Mouse (Mus musculus) forebrain, postnatal 0 days (tissue): ENCODE measurements around the gene 4921536K21Rik. TPM values are rescaled to one million over a fixed set of nuclear protein-coding genes. Genes with fewer than 3 reads are reported as not detected.

Source experiments
- ATAC-seq: fragments of 200-750 bp; cut with Nextera tagmentation; 2 replicates; pipeline ENCODE4 v1.8.0; 2017; ENCODE audit warnings: mild to moderate bottlenecking, moderate library complexity
- DNase-seq: peaks from one replicate; pipeline ENCODE4 v3.0.0-alpha.2; 2015
- H3K27ac ChIP-seq: fragments of 300-500 bp; sonication (generic); 2 replicates; pipeline ENCODE4 v1.5.1; 2014; ENCODE audit warnings: low read depth, mild to moderate bottlenecking, antibody characterized with exemption, low read length, moderate library complexity, mixed read lengths
- H3K27me3 ChIP-seq: fragments of 300-500 bp; sonication (generic); 2 replicates; pipeline ENCODE4 v1.6.1; 2014; ENCODE audit warnings: mild to moderate bottlenecking, low read length, mixed read lengths; ENCODE audit not compliant: insufficient read depth
- H3K36me3 ChIP-seq: fragments of 300-500 bp; sonication (generic); 2 replicates; pipeline ENCODE4 v1.6.1; 2014; ENCODE audit warnings: mild to moderate bottlenecking, moderate library complexity; ENCODE audit not compliant: insufficient read depth
- H3K4me1 ChIP-seq: fragments of 300-500 bp; sonication (generic); 2 replicates; pipeline ENCODE4 v1.6.1; 2014; ENCODE audit warnings: antibody characterized with exemption; ENCODE audit not compliant: insufficient read depth
- H3K4me2 ChIP-seq: fragments of 300-500 bp; sonication (generic); 2 replicates; pipeline ENCODE4 v1.6.1; 2014; ENCODE audit warnings: low read depth, mild to moderate bottlenecking, moderate library complexity
- H3K4me3 ChIP-seq: fragments of 300-500 bp; sonication (generic); 2 replicates; pipeline ENCODE4 v1.5.1; 2014; ENCODE audit warnings: low read depth, low read length, mixed read lengths
- H3K9ac ChIP-seq: fragments of 300-500 bp; sonication (generic); 2 replicates; pipeline ENCODE4 v1.6.1; 2014; ENCODE audit warnings: mild to moderate bottlenecking
- H3K9me3 ChIP-seq: fragments of 300-500 bp; sonication (generic); 2 replicates; pipeline ENCODE4 v1.6.1; 2016; ENCODE audit warnings: low read length
- CTCF ChIP-seq: sonication (generic); IDR thresholded peaks from 2 replicates; pipeline ENCODE4 v1.5.1; 2016; ENCODE audit warnings: antibody characterized with exemption, control low read depth, low read depth
- WGBS: fragments of 180-500 bp; shearing (Covaris S2); extraction: QIAGEN DNeasy Blood & Tissue Kit; methylation state at CpG from one replicate; pipeline ENCODE4 v1.1.7; 2014; 5-methylcytosine and 5-hydroxymethylcytosine counted together
- polyA plus RNA-seq: library from polyadenylated mRNA; unstranded; fragments of >200 nt; fragmentation: Nextera tagmentation; extraction: Ambion mirVana; gene quantifications from 2 replicates; pipeline ENCODE4 v1.2.1, GENCODE M21; 2015
- total RNA-seq: library from RNA; depleted of rRNA; stranded (reverse); fragments of >200 nt; gene quantifications from 2 replicates; pipeline ENCODE4 v1.2.3, GENCODE M21; 2014

Gene 4921536K21Rik
- total and polyA plus RNA-seq, 2 experiments from 2014 or later = 0.19 to 0.56 TPM

GRCm38 (mm10) chr11:3854156-3854555, 40.7 kb downstream of the 4921536K21Rik start:
- no peak overlapping the region for H3K4me3 ChIP-seq
- H3K36me3 ChIP-seq = no peaks in the 10 kb centered on the region
- ATAC-seq (peak; percentile 28), DNase-seq (no peak)
- no peak for TF ChIP-seq CTCF
- H3K4me2 ChIP-seq = no peak overlapping the region
- peak overlapping the region; percentile 42; the same call in 1 of the 2 replicates for H3K27ac ChIP-seq
- no peaks in the 10 kb centered on the region for H3K4me1 ChIP-seq
- H3K27me3 ChIP-seq = no peaks in the 10 kb centered on the region
- no peaks in the 10 kb centered on the region for H3K9me3 ChIP-seq
- no peak overlapping the region for H3K9ac ChIP-seq
- WGBS = 85% methylated on average over 3 of the region's 3 CpGs

GRCm38 (mm10) chr11:3853481-3854034, 41.3 kb downstream of the 4921536K21Rik start:
- Histone ChIP-seq H3K9ac (no peak overlapping the region), H3K27me3 (no peaks in the 10 kb centered on the region), H3K4me2 (no peak overlapping the region), H3K4me3 (no peak overlapping the region), H3K36me3 (no peaks in the 10 kb centered on the region), H3K4me1 (no peaks in the 10 kb centered on the region), H3K9me3 (no peaks in the 10 kb centered on the region), H3K27ac (peak overlapping the region; percentile 42; the same call in 1 of the 2 replicates)
- DNase-seq (peak; percentile 85), ATAC-seq (peak; percentile 96)
- no peak for TF ChIP-seq CTCF
- 37% methylated on average over 5 of the region's 5 CpGs for WGBS

- no peaks in the 10 kb centered on the region for H3K27me3 ChIP-seq
- no peak for DNase-seq
- no peak for TF ChIP-seq CTCF
- ATAC-seq = no peak
- WGBS = 93% methylated on average over 10 of the region's 10 CpGs
- no peaks in the 10 kb centered on the region for H3K9me3 ChIP-seq
- H3K4me3 ChIP-seq = no peak overlapping the region
- no peak overlapping the region for H3K4me2 ChIP-seq
- H3K9ac ChIP-seq = no peak overlapping the region
- H3K36me3 ChIP-seq = no peaks in the 10 kb centered on the region
- no peaks in the 10 kb centered on the region for H3K4me1 ChIP-seq
- H3K27ac ChIP-seq = no peak overlapping the region
Measured at GRCm38 (mm10) chr11:3853031-3853430, 41.9 kb downstream of the 4921536K21Rik start.

GRCm38 (mm10) chr11:3851872-3852271, 43.0 kb downstream of the 4921536K21Rik start:
- Histone ChIP-seq H3K27me3 (no peaks in the 10 kb centered on the region), H3K36me3 (no peaks in the 10 kb centered on the region), H3K4me1 (no peaks in the 10 kb centered on the region), H3K4me2 (no peak overlapping the region), H3K27ac (no peak overlapping the region), H3K9me3 (no peaks in the 10 kb centered on the region), H3K4me3 (no peak overlapping the region), H3K9ac (no peak overlapping the region)
- ATAC-seq (no peak), DNase-seq (no peak)
- 84% methylated on average over 4 of the region's 4 CpGs for WGBS
- no peak for TF ChIP-seq CTCF

GRCm38 (mm10) chr11:3850746-3851277, 44.1 kb downstream of the 4921536K21Rik start:
- no peaks in the 10 kb centered on the region for H3K36me3 ChIP-seq
- TF ChIP-seq CTCF = no peak
- no peak overlapping the region for H3K9ac ChIP-seq
- 75% methylated on average over 5 of the region's 5 CpGs for WGBS
- no peaks in the 10 kb centered on the region for H3K4me1 ChIP-seq
- DNase-seq (no peak), ATAC-seq (no peak)
- H3K27me3 ChIP-seq = no peaks in the 10 kb centered on the region
- no peak overlapping the region for H3K27ac ChIP-seq
- no peak overlapping the region for H3K4me3 ChIP-seq
- no peak overlapping the region for H3K4me2 ChIP-seq
- H3K9me3 ChIP-seq = no peaks in the 10 kb centered on the region

GRCm38 (mm10) chr11:3850315-3850614, 44.6 kb downstream of the 4921536K21Rik start:
- Histone ChIP-seq H3K36me3 (no peaks in the 10 kb centered on the region), H3K4me2 (no peak overlapping the region), H3K9ac (no peak overlapping the region), H3K4me1 (no peaks in the 10 kb centered on the region), H3K27ac (no peak overlapping the region), H3K9me3 (no peaks in the 10 kb centered on the region), H3K27me3 (no peaks in the 10 kb centered on the region), H3K4me3 (no peak overlapping the region)
- no peak for ATAC-seq
- TF ChIP-seq CTCF = no peak
- WGBS = 72% methylated on average over 2 of the region's 2 CpGs
- DNase-seq = no peak

GRCm38 (mm10) chr11:3849469-3850314, 45.2 kb downstream of the 4921536K21Rik start:
- H3K27me3 ChIP-seq = no peaks in the 10 kb centered on the region
- 81% methylated on average over 15 of the region's 15 CpGs for WGBS
- DNase-seq (no peak), ATAC-seq (no peak)
- H3K27ac ChIP-seq = no peak overlapping the region
- TF ChIP-seq CTCF = no peak
- no peak overlapping the region for H3K9ac ChIP-seq
- H3K4me1 ChIP-seq = no peaks in the 10 kb centered on the region
- no peak overlapping the region for H3K4me3 ChIP-seq
- no peak overlapping the region for H3K4me2 ChIP-seq
- no peaks in the 10 kb centered on the region for H3K9me3 ChIP-seq
- no peaks in the 10 kb centered on the region for H3K36me3 ChIP-seq
